Mouse (Mus musculus): ENCODE results near the gene Rab3ip.

GRCm38 (mm10) chr10:116877436-116877835, 73.1 kb downstream of the Rab3ip start:
- TF ChIP-seq GATA1 (IDR thresholded peaks at IDR 0.05; ENCODE audit: low read length) (no peak), TAL1 (IDR thresholded peaks at IDR 0.05; ENCODE audit: low read length) (no peak)

Data from erythroblast, embryonic 14.5 days (primary cell).